Mouse (Mus musculus): ENCODE results near the gene Naxe. TPM values are rescaled to one million over a fixed set of nuclear protein-coding genes. Genes with fewer than 3 reads are reported as not detected.

Naxe gene
- 10 to 100 TPM; 76.2 to 77.0 TPM for total RNA-seq (2021)
- long read RNA-seq, experiment 1, transcript Naxe-201 (6 exons, 908 nt): major isoform, 58 of 97 reads
- long read RNA-seq, experiment 1, partial matches to known transcripts: 18 of 97 reads
- long read RNA-seq, experiment 1, other reads (novel, unspliced or antisense): 21 of 97 reads
- long read RNA-seq, experiment 2, transcript Naxe-201 (6 exons, 908 nt): major isoform, 47 of 72 reads
- long read RNA-seq, experiment 2, partial matches to known transcripts: 14 of 72 reads
- long read RNA-seq, experiment 2, other reads (novel, unspliced or antisense): 11 of 72 reads

GRCm38 (mm10) chr3:88057902-88058696 is at the start of gene Naxe:
Gene Naxe, minus strand, starts transcription at chr3:88058495.
- peak; percentile 80 to 83 for DNase-seq (ENCODE audit: low spot score in 2 of 2)

DNA sequence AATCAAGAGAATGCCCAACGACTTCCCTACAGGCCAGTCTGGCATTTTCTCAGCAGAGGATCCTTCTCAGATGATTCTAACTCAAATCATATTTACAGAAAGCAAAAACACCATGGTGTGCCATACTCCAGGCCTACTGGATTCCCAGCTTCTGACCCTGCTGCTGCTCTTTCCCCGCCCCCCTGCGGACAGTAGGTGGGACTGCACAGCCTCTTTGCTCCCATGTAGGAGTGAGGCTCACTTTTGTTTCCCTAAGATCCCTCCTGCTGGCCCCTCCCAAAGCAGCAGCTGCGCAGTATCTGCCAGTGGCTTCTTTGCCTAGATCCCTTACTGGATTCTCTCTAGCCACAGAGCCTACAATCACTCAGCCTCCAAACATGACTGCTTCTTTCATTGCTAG is 47.8 kb upstream of the Naxe start:
- no peak for DNase-seq (ENCODE audit: low spot score in 2 of 2)

- no peak for DNase-seq (ENCODE audit: low spot score in 2 of 2)
These were observed 44.3 kb upstream of the Naxe start for GRCm38 (mm10) chr3:88102611-88103010.

DNA sequence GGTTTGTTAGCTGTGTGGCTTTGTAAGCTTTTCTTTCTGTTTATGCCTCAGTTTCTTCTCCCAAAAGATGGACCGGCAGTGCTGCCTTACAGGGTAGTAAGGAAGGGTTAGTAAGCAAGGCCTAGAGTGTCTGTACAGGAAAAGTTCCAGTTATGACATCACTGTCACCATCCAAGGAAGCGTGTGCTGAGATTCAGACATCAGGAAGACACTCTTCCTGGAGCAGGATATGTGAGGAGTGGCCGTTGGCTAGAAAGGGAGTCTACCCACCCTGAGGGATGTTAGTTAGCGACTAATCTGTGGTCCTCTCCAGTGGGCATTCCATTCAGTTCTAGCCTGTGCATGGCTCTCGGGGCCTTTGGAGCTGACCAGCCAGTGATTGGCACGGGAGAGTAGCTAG is 43.9 kb upstream of the Naxe start:
- DNase-seq (ENCODE audit: low spot score in 2 of 2): no peak

GRCm38 (mm10) chr3:88101736-88102135 is 43.4 kb upstream of the Naxe start:
- no peak for DNase-seq (ENCODE audit: low spot score in 2 of 2)

GRCm38 (mm10) chr3:88100251-88100650 is 42.0 kb upstream of the Naxe start:
- DNase-seq (ENCODE audit: low spot score in 2 of 2): no peak

DNA sequence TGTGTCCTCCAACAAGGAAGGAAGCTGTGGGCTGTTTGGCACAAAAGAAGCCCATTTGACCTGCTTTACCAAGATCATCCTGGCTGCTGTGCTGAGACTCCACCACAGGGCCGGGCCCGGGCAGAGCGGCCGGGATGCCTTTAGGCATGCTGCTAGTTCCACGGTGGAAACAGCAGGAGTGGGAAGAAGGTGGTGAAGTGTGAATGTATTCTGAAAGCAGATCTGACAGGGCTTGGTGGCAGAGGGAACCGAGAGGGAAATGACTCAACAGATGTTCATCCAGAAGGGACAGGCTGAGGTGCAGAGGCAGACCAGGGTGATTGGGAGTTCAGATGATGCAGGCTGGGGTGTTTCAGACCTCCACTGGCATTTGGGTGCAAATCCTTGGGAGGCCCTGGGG is 39.4 kb upstream of the Naxe start:
- DNase-seq (ENCODE audit: low spot score in 2 of 2): peak in 1 of 2 experiments; percentile 17

DNA sequence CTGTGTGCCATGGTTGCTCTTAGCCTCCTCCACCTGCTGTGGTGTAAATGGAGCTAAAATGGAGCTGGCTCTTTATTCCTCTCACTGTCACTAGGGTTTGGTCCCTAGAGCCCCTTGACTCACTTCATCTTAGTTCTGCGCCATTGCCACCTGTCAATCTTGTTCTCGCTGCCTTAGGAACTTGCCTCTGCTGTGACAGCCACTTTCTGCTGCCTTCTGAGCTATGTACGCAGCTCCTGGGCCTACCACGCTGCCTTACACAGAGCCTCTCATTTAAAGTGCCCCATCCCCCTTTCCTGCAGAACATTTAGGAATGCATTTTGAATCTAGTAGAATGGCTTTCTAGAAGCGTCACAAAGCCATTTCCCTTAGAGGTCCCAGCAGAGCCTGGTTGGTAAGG is 35.8 kb upstream of the Naxe start:
- no peak for DNase-seq (ENCODE audit: low spot score in 2 of 2)

GRCm38 (mm10) chr3:88090616-88091015 is 32.3 kb upstream of the Naxe start:
- no peak for DNase-seq (ENCODE audit: low spot score in 2 of 2)

DNA sequence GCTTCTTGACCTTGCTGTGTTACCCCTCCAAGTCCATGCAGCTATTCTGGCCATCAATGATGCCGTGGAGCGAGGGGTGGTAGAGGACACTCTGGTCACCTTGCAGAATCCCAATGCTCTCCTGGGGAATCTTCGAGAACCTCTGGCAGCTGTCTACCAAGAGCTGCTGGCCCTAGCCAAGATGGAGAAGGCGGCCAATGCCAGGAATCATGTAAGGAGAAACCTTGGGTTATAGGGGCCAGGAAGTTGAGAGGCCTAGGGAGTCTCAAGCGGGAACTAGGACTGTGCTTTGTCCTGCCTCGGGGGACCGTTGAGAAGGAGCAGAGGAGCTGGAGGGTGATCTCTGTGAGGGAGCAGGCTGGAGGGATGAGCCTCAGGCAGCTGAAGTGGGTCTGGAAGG is 31.8 kb upstream of the Naxe start:
- DNase-seq (ENCODE audit: low spot score in 2 of 2): no peak

DNA sequence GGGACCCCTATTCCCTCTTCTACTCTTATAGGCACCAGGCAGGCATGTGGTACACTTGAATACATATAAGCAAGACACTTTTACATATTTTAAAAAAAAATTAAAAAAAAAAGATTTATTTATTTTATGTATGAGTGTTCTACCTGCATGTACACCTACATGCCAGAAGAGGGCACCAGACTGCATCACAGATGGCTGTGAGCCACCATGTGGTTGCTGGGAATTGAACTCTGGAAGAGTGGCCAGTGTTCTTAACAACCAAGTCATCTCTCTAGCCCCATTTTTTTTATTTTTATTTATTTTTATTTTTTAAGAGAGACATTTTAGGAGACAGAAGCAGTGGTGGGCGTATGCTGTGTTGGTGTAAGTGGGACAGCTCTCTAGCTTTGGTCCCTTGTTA is 29.4 kb upstream of the Naxe start:
- no peak for DNase-seq (ENCODE audit: low spot score in 2 of 2)

- DNase-seq (ENCODE audit: low spot score in 2 of 2): no peak
These were observed 27.2 kb upstream of the Naxe start for GRCm38 (mm10) chr3:88085459-88085858.

- DNase-seq (ENCODE audit: low spot score in 2 of 2): no peak
These were observed 25.7 kb upstream of the Naxe start for GRCm38 (mm10) chr3:88084001-88084400.

- DNase-seq (ENCODE audit: low spot score in 2 of 2): no peak
These were observed 24.4 kb upstream of the Naxe start for GRCm38 (mm10) chr3:88082663-88083062.

GRCm38 (mm10) chr3:88082224-88082618 is 23.9 kb upstream of the Naxe start:
- no peak for DNase-seq (ENCODE audit: low spot score in 2 of 2)

GRCm38 (mm10) chr3:88081345-88082223 is 23.3 kb upstream of the Naxe start, which contains the start of gene Iqgap3:
Gene Iqgap3, plus strand, starts transcription at chr3:88081971.
- DNase-seq (ENCODE audit: low spot score in 2 of 2): peak; percentile 90 to 91

DNA sequence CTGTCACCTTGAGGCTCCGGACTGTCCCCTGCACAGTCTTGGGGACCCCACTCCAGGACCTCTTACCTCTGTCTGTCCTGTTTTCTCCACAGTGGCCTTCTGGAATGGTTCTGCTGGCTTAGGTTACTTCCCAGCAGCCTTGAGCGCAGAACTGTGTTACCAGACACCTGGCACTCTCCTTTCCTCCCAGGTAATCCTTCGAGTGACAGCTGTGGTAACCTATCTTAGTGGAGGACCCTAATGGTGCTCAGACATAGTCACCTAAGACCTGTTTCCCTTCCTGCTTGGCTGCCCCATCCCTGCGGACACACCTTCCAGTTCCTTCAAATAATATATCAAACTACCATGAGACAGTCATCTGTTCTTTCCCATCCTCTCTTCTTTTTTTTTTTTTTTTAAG is 19.9 kb upstream of the Naxe start, which contains the start of gene Ttc24:
Gene Ttc24 (minus strand): TSS at position 101 of the 400 bp plus-strand sequence.
- no peak for DNase-seq (ENCODE audit: low spot score in 2 of 2)

DNA sequence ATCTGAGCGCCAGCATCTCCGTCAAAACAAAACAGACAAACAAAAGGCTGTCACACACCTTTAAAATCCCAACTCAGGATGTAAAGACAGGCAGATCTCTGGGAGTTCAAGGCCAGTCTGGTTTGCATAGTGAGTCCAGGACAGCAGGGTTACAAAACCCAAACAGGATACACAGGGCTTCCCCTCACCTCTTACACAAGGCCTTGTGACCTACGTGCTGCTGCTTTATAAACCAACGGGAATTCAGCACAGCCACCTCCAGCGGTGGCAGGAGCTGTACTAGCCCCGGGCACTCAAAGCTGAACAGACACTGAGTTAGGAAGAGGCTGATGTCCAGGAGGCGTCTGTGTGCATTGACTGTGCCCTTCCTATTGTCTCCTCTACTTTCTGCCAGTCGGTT is 19.1 kb upstream of the Naxe start:
- no peak for DNase-seq (ENCODE audit: low spot score in 2 of 2)

DNA sequence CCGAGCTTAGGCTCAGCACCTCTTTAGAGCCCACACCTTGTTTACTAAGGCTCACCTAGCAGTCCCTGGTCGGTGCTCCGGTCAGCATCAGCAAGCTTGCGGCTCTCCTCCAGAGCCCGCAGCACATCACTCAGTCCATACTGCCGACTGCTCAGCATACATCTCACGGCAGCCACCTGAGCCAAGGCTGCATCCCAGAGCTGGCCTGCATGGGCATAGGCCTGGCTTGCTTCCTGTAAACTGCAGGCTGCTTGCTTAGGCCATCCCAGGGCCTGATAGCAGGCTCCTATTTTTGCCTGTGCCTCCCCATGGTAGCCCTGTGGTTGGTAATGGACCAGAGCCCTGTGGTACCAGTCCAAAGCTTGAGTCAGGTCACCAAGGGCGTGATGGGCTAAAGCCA is 16.5 kb upstream of the Naxe start:
- DNase-seq (ENCODE audit: low spot score in 2 of 2): no peak

- DNase-seq (ENCODE audit: low spot score in 2 of 2): no peak
These were observed 16.1 kb upstream of the Naxe start for GRCm38 (mm10) chr3:88074351-88074750.

- no peak for DNase-seq (ENCODE audit: low spot score in 2 of 2)
These were observed 15.3 kb upstream of the Naxe start for GRCm38 (mm10) chr3:88073631-88074030.

- DNase-seq (ENCODE audit: low spot score in 2 of 2): peak; percentile 86 to 92
These were observed 13.5 kb upstream of the Naxe start for GRCm38 (mm10) chr3:88071783-88072182.

Measured in left cerebral cortex, adult 18-20 months (tissue).